Mouse (Mus musculus): Measurements from ENCODE around the gene Fbxw2.

- TF ChIP-seq GATA1 (IDR thresholded peaks at IDR 0.05; ENCODE audit: borderline replicate concordance, low read length), result no peak
- TF ChIP-seq FLI1 (IDR thresholded peaks at IDR 0.05; ENCODE audit: low read length), result no peak
Observed at GRCm38 (mm10) chr2:34812706-34813105, 13.4 kb downstream of the Fbxw2 start.
